Mouse (Mus musculus) midbrain, embryonic 12.5 days (tissue): Measurements from ENCODE around the gene Tomm70a. TPM values are rescaled to one million over a fixed set of nuclear protein-coding genes. Genes with fewer than 3 reads are reported as not detected.

ENCODE experiments used
- polyA plus RNA-seq: library from polyadenylated mRNA; unstranded; fragments of >200 nt; fragmentation: Nextera tagmentation; extraction: Ambion mirVana; gene quantifications from 2 replicates; pipeline ENCODE4 v1.2.1, GENCODE M21; 2016

Tomm70a gene
- polyA plus RNA-seq, 1 experiment from 2014 or later = 62.8 TPM

Other genes starting within 250 kb of the Tomm70a start
- gene Tmem45a, start 235.5 kb upstream of the Tomm70a start, polyA plus RNA-seq = 5.3 and 8.0 TPM in 2 replicates
- gene Lnp1, start 193.6 kb upstream of the Tomm70a start, polyA plus RNA-seq = not detected in 2 replicates
- gene Tmem45a2, start 50.3 kb upstream of the Tomm70a start, polyA plus RNA-seq = not detected in 2 replicates
- gene Nit2, start 45.6 kb downstream of the Tomm70a start, polyA plus RNA-seq = 37.4 and 41.7 TPM in 2 replicates
- 29.7 and 30.0 TPM in 2 replicates for gene Tbc1d23, start 109.8 kb downstream of the Tomm70a start, polyA plus RNA-seq
- gene Tmem30c, start 171.2 kb downstream of the Tomm70a start, polyA plus RNA-seq = 0.14 and 0.31 TPM in 2 replicates
- 6.4 and 7.0 TPM in 2 replicates for gene Filip1l, start 231.4 kb downstream of the Tomm70a start, polyA plus RNA-seq